Mouse (Mus musculus) small intestine, adult 2 months (tissue): ENCODE results near the gene Gfod1. TPM values are rescaled to one million over a fixed set of nuclear protein-coding genes. Genes with fewer than 3 reads are reported as not detected.

Source experiments
- H3K27ac ChIP-seq: fragments of 200-500 bp; 2 replicates; pipeline ENCODE4 v1.5.1; 2012; ENCODE audit warnings: low read depth, low read length, control low read depth, inconsistent platforms; ENCODE audit not compliant: insufficient read depth
- H3K27me3 ChIP-seq: fragments of 200-500 bp; 2 replicates; pipeline ENCODE4 v1.6.1; 2012; ENCODE audit warnings: mild to moderate bottlenecking, moderate library complexity, low read length, inconsistent platforms; ENCODE audit not compliant: control insufficient read depth, insufficient read depth
- H3K36me3 ChIP-seq: fragments of 200-500 bp; 2 replicates; pipeline ENCODE4 v1.6.1; 2012; ENCODE audit warnings: mild to moderate bottlenecking, low read length, control low read depth, inconsistent platforms; ENCODE audit not compliant: control insufficient read depth, insufficient read depth
- H3K4me1 ChIP-seq: fragments of 200-500 bp; 2 replicates; pipeline ENCODE4 v1.6.1; 2012; ENCODE audit warnings: low read length, inconsistent platforms, mixed read lengths; ENCODE audit not compliant: control insufficient read depth, insufficient read depth, insufficient read length
- H3K4me3 ChIP-seq: fragments of 200-500 bp; 2 replicates; pipeline ENCODE4 v1.5.1; 2012; ENCODE audit warnings: low read depth, mild to moderate bottlenecking, control low read depth, inconsistent platforms, low read length, moderate library complexity
- CTCF ChIP-seq: fragments of 200-500 bp; IDR thresholded peaks from 2 replicates; pipeline ENCODE4 v1.5.1; 2012; ENCODE audit warnings: low read depth, mild to moderate bottlenecking, control low read depth, inconsistent platforms, low read length, moderate library complexity, mixed read lengths; ENCODE audit not compliant: insufficient replicate concordance, insufficient read length; ENCODE audit errors: extremely low read depth
- POLR2A ChIP-seq: fragments of 200-500 bp; IDR thresholded peaks from 2 replicates; pipeline ENCODE4 v1.6.1; 2012; ENCODE audit warnings: low read depth, mild to moderate bottlenecking, control low read depth, inconsistent platforms, low read length, moderate library complexity
- WGBS: fragments of 180-500 bp; shearing (Covaris S2); methylation state at CpG from one replicate; pipeline ENCODE4 v1.1.7; 2018; 5-methylcytosine and 5-hydroxymethylcytosine counted together
- polyA plus RNA-seq: library from polyadenylated mRNA; depleted of rRNA; stranded (reverse); fragments of >200 nt; gene quantifications from 2 replicates; pipeline ENCODE4 v1.2.3, GENCODE M21; 2012

Gfod1 gene
- polyA plus RNA-seq, 1 experiment: 4.3 TPM

DNA sequence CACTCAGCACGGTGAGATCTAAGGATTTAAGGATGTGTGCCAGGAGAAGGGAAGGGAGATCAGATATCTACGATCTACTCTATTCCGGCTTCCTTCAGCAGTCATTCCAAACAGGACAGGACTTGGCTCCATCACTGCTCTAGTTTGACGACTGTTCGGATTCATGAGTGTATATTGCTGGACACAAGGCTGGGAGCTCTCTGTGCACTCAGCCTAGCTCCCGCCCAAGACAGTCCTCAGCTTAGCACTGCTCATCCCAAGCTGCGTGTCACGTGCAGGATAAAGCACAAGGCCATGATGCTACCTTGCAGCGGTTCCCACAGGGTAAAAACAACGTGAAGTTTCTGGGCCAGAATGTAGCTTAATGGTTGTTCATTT lies 33.8 kb downstream of the Gfod1 start:
- no peaks in the 10 kb centered on the region for H3K36me3 ChIP-seq
- H3K27ac ChIP-seq: no peak overlapping the region
- H3K4me1 ChIP-seq: peaks cover 6% of the 10 kb centered on the region; the same call in 1 of the 2 replicates
- H3K4me3 ChIP-seq: no peak overlapping the region
- H3K27me3 ChIP-seq: no peaks in the 10 kb centered on the region
- no peak for TF ChIP-seq POLR2A
- WGBS: 86% methylated on average over 10 of the region's 10 CpGs

DNA sequence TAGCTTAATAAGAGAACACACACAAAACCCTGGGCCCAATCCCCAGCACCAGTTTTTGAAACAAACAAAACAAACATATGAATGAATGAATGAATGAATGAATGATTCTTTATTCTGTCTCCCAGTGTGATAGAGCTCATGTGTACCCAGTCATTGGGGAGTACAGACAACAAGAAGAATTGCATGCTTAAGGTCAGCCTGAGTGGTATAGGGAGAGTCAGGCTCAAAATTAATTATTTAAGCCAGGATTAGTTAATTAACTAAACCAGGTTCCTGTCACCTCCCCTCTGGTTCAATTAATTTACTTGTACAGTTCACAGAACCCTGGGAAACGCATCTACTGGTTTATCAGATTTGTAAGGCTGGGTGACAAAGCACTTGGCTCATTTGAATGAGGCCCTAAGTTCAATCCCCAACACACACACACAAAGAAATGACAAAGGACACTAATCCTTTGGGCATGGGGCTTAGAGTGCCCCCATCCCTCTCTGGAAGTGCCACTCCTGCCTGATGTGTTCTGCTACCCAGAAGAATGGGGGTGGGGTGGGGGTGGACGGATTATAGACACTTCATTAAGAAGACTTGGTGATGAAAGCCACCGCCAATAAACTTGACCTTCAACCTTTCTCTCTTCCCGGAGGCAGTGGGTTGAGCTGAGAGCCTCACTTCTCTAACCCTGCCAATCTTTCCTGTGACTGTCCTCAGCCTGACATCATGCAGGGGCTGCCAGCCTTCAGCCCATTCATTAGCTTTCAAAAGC lies 34.3 kb downstream of the Gfod1 start:
- TF ChIP-seq POLR2A (no peak), CTCF (no peak)
- Histone ChIP-seq H3K27me3 (no peaks in the 10 kb centered on the region), H3K36me3 (no peaks in the 10 kb centered on the region), H3K4me3 (no peak overlapping the region), H3K4me1 (peaks cover 6% of the 10 kb centered on the region; the same call in 1 of the 2 replicates), H3K27ac (no peak overlapping the region)
- WGBS: 23% methylated on average over 4 of the region's 4 CpGs

DNA sequence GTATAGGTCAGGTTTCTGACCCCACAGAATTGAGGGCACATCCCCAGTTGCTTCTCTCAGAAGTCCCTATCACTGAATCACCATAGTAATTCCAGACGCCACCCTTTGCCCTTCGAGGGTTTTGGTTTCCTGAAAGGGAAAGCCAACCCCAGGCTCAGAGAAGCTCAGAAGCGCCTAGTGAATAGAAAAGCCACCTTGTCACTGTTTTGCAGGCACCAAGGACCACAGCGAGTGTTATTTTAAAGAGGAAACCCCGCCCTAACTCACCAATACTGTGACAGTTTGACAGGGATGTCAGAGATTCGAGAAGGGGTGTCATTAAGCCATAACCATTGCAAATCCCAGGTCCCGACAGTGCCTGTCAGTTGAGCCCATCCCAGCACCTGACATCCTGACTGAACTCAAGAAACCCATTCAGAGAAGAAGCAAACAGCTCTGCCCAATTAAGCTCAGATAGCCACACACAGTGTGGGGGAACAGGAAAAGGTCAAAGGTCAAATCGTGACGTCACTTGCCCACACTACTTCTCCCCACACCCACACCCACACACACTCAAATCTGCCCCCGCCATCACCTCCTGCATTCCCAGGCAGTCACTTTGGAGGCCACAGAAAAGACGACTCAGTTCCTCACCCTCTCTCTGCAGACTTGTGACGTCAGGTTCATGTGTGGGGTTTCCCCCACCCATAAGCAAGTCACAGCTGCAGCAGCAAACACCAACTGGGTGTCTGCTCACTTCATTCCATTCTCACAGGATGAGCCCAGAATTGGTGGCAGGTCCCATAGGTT lies 35.2 kb downstream of the Gfod1 start:
- no peaks in the 10 kb centered on the region for H3K36me3 ChIP-seq
- H3K27ac ChIP-seq: no peak overlapping the region
- H3K4me1 ChIP-seq: peaks cover 6% of the 10 kb centered on the region
- H3K27me3 ChIP-seq: no peaks in the 10 kb centered on the region
- H3K4me3 ChIP-seq: no peak overlapping the region
- WGBS: 38% methylated on average over 12 of the region's 12 CpGs
- TF ChIP-seq POLR2A: no peak
- TF ChIP-seq CTCF: no peak

DNA sequence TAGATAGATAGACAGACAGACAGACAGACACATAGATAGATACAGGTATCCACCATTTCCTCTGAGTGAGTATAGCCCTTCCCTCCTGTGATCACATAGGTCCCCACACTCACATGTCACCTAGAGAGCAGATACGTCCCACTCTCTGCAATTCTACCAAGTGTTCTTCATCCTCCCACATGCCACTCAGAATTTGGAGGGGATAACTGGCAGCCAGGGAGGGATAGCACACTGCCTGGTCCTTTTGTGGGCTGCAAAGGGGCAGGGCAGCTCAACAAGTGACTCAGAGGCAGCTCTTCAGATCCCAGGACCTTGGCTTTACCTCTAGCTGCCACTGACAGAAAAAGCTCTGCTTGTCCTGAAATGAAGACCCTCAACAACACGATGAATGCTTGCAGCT lies 36.1 kb downstream of the Gfod1 start:
- H3K27ac ChIP-seq: no peak overlapping the region
- H3K36me3 ChIP-seq: no peaks in the 10 kb centered on the region
- no peak overlapping the region for H3K4me3 ChIP-seq
- WGBS: 87% methylated on average over 2 of the region's 2 CpGs
- H3K4me1 ChIP-seq: peaks cover 6% of the 10 kb centered on the region
- no peaks in the 10 kb centered on the region for H3K27me3 ChIP-seq
- TF ChIP-seq POLR2A (no peak), CTCF (no peak)

DNA sequence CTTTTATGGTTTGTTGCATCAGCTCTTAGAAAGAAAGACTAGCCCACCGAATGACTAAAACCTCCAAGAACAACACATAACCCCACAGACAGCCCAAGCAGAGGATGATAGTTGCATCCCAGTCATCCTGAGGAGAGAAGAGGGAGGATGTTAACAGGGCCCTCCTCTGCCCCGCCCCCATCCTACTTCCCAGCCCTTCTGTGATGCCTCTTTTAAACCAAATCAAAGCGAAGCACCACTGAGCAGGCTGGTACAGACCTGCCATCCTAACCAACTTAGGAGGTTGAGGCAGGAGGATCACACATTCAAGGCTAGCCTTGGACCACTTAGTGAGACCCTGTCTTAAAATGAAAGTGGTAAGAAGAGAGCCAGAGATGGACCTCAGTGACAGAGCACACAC lies 36.8 kb downstream of the Gfod1 start:
- Histone ChIP-seq H3K4me3 (no peak overlapping the region), H3K27me3 (no peaks in the 10 kb centered on the region), H3K4me1 (peaks cover 6% of the 10 kb centered on the region), H3K36me3 (no peaks in the 10 kb centered on the region), H3K27ac (no peak overlapping the region)
- no peak for TF ChIP-seq CTCF
- no peak for TF ChIP-seq POLR2A
- WGBS: 83% methylated on average over 3 of the region's 3 CpGs

DNA sequence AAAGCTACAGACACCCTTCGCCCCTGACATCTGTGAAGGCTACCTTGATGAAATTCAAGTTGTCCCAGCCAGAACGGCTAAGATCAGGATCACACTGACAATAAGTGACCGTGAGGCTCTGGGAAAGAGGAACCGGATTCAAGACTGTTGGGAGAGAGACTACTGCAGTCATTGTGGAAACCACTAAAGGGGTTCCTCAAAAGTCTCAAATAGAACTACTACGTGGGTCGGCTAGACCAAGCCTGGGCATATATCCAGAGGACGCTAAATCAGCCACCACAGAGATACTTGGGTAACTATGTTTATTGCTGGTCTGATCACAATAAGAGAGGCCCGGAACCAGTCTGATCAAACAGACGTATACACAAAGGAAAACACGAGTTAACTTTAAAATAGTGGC lies 37.6 kb downstream of the Gfod1 start:
- WGBS: 83% methylated on average over 10 of the region's 10 CpGs
- Histone ChIP-seq H3K36me3 (no peaks in the 10 kb centered on the region), H3K27ac (no peak overlapping the region), H3K4me3 (no peak overlapping the region), H3K4me1 (peaks cover 6% of the 10 kb centered on the region), H3K27me3 (no peaks in the 10 kb centered on the region)
- TF ChIP-seq CTCF: no peak
- TF ChIP-seq POLR2A: no peak

DNA sequence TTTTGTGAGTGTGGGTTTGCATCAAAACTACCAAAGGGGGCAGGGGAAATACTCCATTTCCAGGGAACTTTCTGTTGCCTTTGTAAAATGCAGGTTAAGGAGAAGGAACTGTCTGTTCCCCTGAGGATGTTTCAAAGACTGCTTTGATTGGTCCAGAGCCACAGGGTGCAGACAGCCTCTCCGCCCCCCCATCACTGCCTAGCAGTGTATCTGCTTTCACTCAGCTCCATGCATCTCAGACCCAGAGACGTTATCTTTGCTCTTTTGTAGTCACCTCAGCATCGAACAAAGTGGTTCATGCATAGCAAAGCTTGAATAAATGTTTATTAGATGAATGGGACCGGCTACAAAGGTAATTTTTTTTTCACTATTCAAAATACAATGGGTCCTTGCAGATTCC lies 38.9 kb downstream of the Gfod1 start:
- TF ChIP-seq CTCF (no peak), POLR2A (no peak)
- no peaks in the 10 kb centered on the region for H3K36me3 ChIP-seq
- H3K4me3 ChIP-seq: no peak overlapping the region
- H3K27me3 ChIP-seq: no peaks in the 10 kb centered on the region
- 66% methylated on average over 4 of the region's 4 CpGs for WGBS
- no peak overlapping the region for H3K27ac ChIP-seq
- H3K4me1 ChIP-seq: peaks cover 6% of the 10 kb centered on the region

DNA sequence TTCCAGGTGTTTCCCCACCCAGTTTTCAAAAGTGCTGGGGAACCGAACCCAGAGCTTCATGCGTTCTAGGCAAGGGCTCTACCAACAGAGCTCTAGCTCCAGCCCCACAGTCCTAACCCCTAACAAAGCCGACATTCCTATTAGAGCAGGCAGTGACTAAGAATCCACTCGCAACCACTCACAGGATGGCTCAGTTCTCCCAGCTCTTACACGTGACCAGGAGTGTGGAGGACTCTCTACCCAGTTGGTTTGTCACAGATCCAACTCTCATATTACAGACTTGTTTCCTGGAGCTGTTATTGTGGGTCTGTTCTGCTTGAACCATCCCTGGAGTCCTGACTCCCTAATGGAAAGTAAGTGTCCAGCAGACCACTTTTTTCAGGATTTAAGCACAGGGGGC lies 40.3 kb downstream of the Gfod1 start:
- peaks cover 1% of the 10 kb centered on the region for H3K4me1 ChIP-seq
- H3K27me3 ChIP-seq: no peaks in the 10 kb centered on the region
- WGBS: 75% methylated on average over 5 of the region's 5 CpGs
- TF ChIP-seq POLR2A (no peak), CTCF (no peak)
- no peaks in the 10 kb centered on the region for H3K36me3 ChIP-seq
- no peak overlapping the region for H3K4me3 ChIP-seq
- no peak overlapping the region for H3K27ac ChIP-seq
